Mouse (Mus musculus) liver, postnatal 0 days (tissue): ENCODE data around the gene Ralgapa1. TPM values are rescaled to one million over a fixed set of nuclear protein-coding genes. Genes with fewer than 3 reads are reported as not detected.
"Not testable (repeated sequence)": the region's sequence is repeated elsewhere in the genome, so short reads cannot be mapped to it uniquely, and the experiment has no call there.

Experiments
- ATAC-seq: fragments of 200-750 bp; cut with Nextera tagmentation; 2 replicates; pipeline ENCODE4 v1.8.0; 2017; ENCODE audit warnings: mild to moderate bottlenecking, moderate library complexity
- DNase-seq: peaks from one replicate; pipeline ENCODE4 v3.0.0-alpha.2; 2016
- H3K27ac ChIP-seq: fragments of 300-500 bp; sonication (generic); 2 replicates; pipeline ENCODE4 v1.5.1; 2014; ENCODE audit warnings: antibody characterized with exemption, moderate library complexity, mild to moderate bottlenecking, low read depth
- H3K27me3 ChIP-seq: fragments of 300-500 bp; sonication (generic); 2 replicates; pipeline ENCODE4 v1.6.1; 2014; ENCODE audit warnings: low read length, control low read depth, mixed read lengths; ENCODE audit not compliant: insufficient read depth
- H3K36me3 ChIP-seq: fragments of 300-500 bp; sonication (generic); replicated peaks from 2 replicates; pipeline ENCODE4 v1.6.1; 2014; ENCODE audit warnings: mild to moderate bottlenecking, control low read depth, low read length, moderate library complexity, mixed read lengths; ENCODE audit not compliant: insufficient read depth
- H3K4me1 ChIP-seq: fragments of 300-500 bp; sonication (generic); 2 replicates; pipeline ENCODE4 v1.6.1; 2014; ENCODE audit warnings: antibody characterized with exemption, mild to moderate bottlenecking, control low read depth; ENCODE audit not compliant: insufficient read depth
- H3K4me2 ChIP-seq: fragments of 300-500 bp; sonication (generic); 2 replicates; pipeline ENCODE4 v1.6.1; 2014; ENCODE audit warnings: low read depth, mild to moderate bottlenecking, low read length, moderate library complexity, mixed read lengths
- H3K4me3 ChIP-seq: fragments of 300-500 bp; sonication (generic); 2 replicates; pipeline ENCODE4 v1.5.1; 2014; ENCODE audit warnings: low read depth, low read length
- H3K9ac ChIP-seq: fragments of 300-500 bp; sonication (generic); replicated peaks from 2 replicates; pipeline ENCODE4 v1.6.1; 2014; ENCODE audit warnings: mild to moderate bottlenecking, moderate library complexity
- H3K9me3 ChIP-seq: fragments of 300-500 bp; sonication (generic); 2 replicates; pipeline ENCODE4 v1.6.1; 2016; ENCODE audit warnings: mild to moderate bottlenecking, control low read depth, low read length, mixed read lengths
- CTCF ChIP-seq: sonication (generic); IDR thresholded peaks from 2 replicates; pipeline ENCODE4 v1.5.1; 2016; ENCODE audit warnings: antibody characterized with exemption, low read depth
- EP300 ChIP-seq: IDR thresholded peaks from 2 replicates; pipeline ENCODE4 v1.6.1; 2016; ENCODE audit warnings: antibody characterized with exemption, low read depth, mild to moderate bottlenecking
- WGBS: fragments of 180-500 bp; shearing (Covaris S2); extraction: QIAGEN DNeasy Blood & Tissue Kit; methylation state at CpG from one replicate; pipeline ENCODE4 v1.1.7; 2014; ENCODE audit not compliant: insufficient replicate concordance; 5-methylcytosine and 5-hydroxymethylcytosine counted together
- polyA plus RNA-seq: library from polyadenylated mRNA; unstranded; fragments of >200 nt; fragmentation: Nextera tagmentation; extraction: Ambion mirVana; gene quantifications from 2 replicates; pipeline ENCODE4 v1.2.1, GENCODE M21; 2015

Ralgapa1 gene
- polyA plus RNA-seq, 1 experiment from 2014 or later: 2.8 TPM

GRCm38 (mm10) chr12:55598887-55599561 is 221.9 kb downstream of the Ralgapa1 start, which contains the start of gene Insm2:
Gene Insm2 (plus strand): TSS chr12:55599427.
- Histone ChIP-seq H3K9ac (no peak within 1 kb of the TSS), H3K36me3 (no peaks in the 10 kb centered on the region), H3K9me3 (no peaks in the 10 kb centered on the region), H3K4me3 (peak within 1 kb of the TSS; percentile 43), H3K4me2 (peak within 1 kb of the TSS; percentile 67), H3K27ac (no peak within 1 kb of the TSS), H3K27me3 (peaks cover 43% of the 10 kb centered on the region), H3K4me1 (peaks cover 20% of the 10 kb centered on the region)
- DNase-seq (peak; percentile 14), ATAC-seq (no peak)
- no peak for TF ChIP-seq EP300
- no peak for TF ChIP-seq CTCF
- 1% methylated on average over 68 of the region's 77 CpGs for WGBS

GRCm38 (mm10) chr12:55598537-55598886 is 222.5 kb downstream of the Ralgapa1 start:
- Histone ChIP-seq H3K4me1 (peaks cover 20% of the 10 kb centered on the region), H3K9me3 (no peaks in the 10 kb centered on the region), H3K27ac (no peak overlapping the region), H3K36me3 (no peaks in the 10 kb centered on the region), H3K4me3 (peak overlapping the region; percentile 43), H3K4me2 (peak overlapping the region; percentile 67; the same call in 1 of the 2 replicates), H3K27me3 (peaks cover 43% of the 10 kb centered on the region), H3K9ac (no peak overlapping the region)
- TF ChIP-seq EP300 (no peak), CTCF (no peak)
- DNase-seq (no peak), ATAC-seq (no peak)
- WGBS: 8% methylated on average over 7 of the region's 7 CpGs

- H3K4me2 ChIP-seq, DNase-seq: not testable (repeated sequence)
- 53% methylated on average over 9 of the region's 9 CpGs for WGBS
Observed at GRCm38 (mm10) chr12:55586936-55587335, 234.0 kb downstream of the Ralgapa1 start.

DNA sequence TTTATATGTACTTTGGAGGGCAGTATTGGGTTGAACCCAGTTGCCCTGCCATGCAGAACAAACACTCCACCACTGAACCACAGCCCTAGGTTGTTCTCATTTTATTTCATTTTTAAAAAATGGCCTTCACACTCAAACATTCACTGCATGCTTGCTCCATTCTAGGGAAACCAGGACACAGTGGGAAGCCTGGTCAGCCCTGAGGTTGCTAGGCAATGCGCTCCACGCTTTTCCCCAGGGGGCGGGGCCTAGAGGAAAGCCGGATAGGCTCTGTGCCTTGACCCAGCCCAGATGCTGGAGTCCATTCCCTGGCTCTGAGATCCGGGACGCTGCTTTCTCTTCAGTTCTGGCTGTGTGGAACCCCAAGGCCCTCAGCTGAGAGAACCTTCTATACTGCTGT is 247.2 kb downstream of the Ralgapa1 start:
- no peak for TF ChIP-seq EP300
- no peak for TF ChIP-seq CTCF
- ATAC-seq: no peak
- H3K4me1 ChIP-seq: no peaks in the 10 kb centered on the region
- H3K4me3 ChIP-seq: no peak overlapping the region
- no peaks in the 10 kb centered on the region for H3K9me3 ChIP-seq
- no peak overlapping the region for H3K4me2 ChIP-seq
- H3K9ac ChIP-seq: no peak overlapping the region
- WGBS: 14% methylated on average over 6 of the region's 6 CpGs
- DNase-seq: peak; percentile 12
- H3K27ac ChIP-seq: no peak overlapping the region
- H3K36me3 ChIP-seq: no peaks in the 10 kb centered on the region
- H3K27me3 ChIP-seq: no peaks in the 10 kb centered on the region

More at GRCm38 (mm10) chr12:55586936-55587335, 234.0 kb downstream of the Ralgapa1 start:
- not testable (repeated sequence) for H3K4me1 ChIP-seq, H3K27me3 ChIP-seq, H3K9me3 ChIP-seq, H3K4me3 ChIP-seq, H3K27ac ChIP-seq, H3K36me3 ChIP-seq, ATAC-seq, H3K9ac ChIP-seq

GRCm38 (mm10) chr12:55573089-55573488 is 247.9 kb downstream of the Ralgapa1 start:
- Histone ChIP-seq H3K9me3 (no peaks in the 10 kb centered on the region), H3K36me3 (no peaks in the 10 kb centered on the region), H3K4me3 (no peak overlapping the region), H3K27ac (no peak overlapping the region), H3K27me3 (no peaks in the 10 kb centered on the region), H3K4me1 (no peaks in the 10 kb centered on the region), H3K9ac (no peak overlapping the region), H3K4me2 (no peak overlapping the region)
- TF ChIP-seq EP300: no peak
- 0 out of 2 replicates have a peak, but pooled peaks have one; percentile 27 for TF ChIP-seq CTCF
- DNase-seq: peak; percentile 5
- no peak for ATAC-seq

- H3K4me3 ChIP-seq: no peak overlapping the region
- WGBS: 84% methylated on average over 10 of the region's 10 CpGs
- H3K27me3 ChIP-seq: no peaks in the 10 kb centered on the region
- peak; percentile 5 for DNase-seq
- no peak overlapping the region for H3K27ac ChIP-seq
- H3K9ac ChIP-seq: no peak overlapping the region
- no peak overlapping the region for H3K4me2 ChIP-seq
- H3K36me3 ChIP-seq: no peaks in the 10 kb centered on the region
- TF ChIP-seq EP300 (no peak), CTCF (no peak)
- no peak for ATAC-seq
- no peaks in the 10 kb centered on the region for H3K4me1 ChIP-seq
- H3K9me3 ChIP-seq: no peaks in the 10 kb centered on the region
Observed at GRCm38 (mm10) chr12:55571661-55572060, 249.3 kb downstream of the Ralgapa1 start.
